Mouse (Mus musculus): Measurements from ENCODE around the gene Cdhr5. TPM values are rescaled to one million over a fixed set of nuclear protein-coding genes. Genes with fewer than 3 reads are reported as not detected.
A peak's percentile ranks its signal among the peaks of the same experiment; 100 is the strongest.

The Cdhr5 gene
- polyA plus RNA-seq, 1 experiment from 2014 or later, result 17.0 TPM

- H3K4me2 ChIP-seq (ENCODE audit: low read depth, low read length), result no peak overlapping the region
- ATAC-seq (ENCODE audit: insufficient read depth, low FRiP score), result no peak
- peaks cover 17% of the 10 kb centered on the region; the same call in 1 of the 2 replicates for H3K36me3 ChIP-seq (ENCODE audit: control insufficient read depth, insufficient read depth, low read length)
- H3K27me3 ChIP-seq (ENCODE audit: control insufficient read depth, insufficient read depth, low read length), result no peaks in the 10 kb centered on the region
- H3K4me3 ChIP-seq (replicated peaks; ENCODE audit: low read length), result no peak overlapping the region
- no peak overlapping the region for H3K27ac ChIP-seq (ENCODE audit: low read length)
- no peaks in the 10 kb centered on the region for H3K9me3 ChIP-seq (replicated peaks; ENCODE audit: control insufficient read depth, low read length)
- H3K4me1 ChIP-seq (ENCODE audit: control insufficient read depth, insufficient read depth, low read length), result no peaks in the 10 kb centered on the region
- no peak overlapping the region for H3K9ac ChIP-seq (ENCODE audit: low read length)
- 94% methylated on average over 9 of the region's 9 CpGs for WGBS
Measured at GRCm38 (mm10) chr7:141301386-141301785, 24.8 kb upstream of the Cdhr5 start.

DNA sequence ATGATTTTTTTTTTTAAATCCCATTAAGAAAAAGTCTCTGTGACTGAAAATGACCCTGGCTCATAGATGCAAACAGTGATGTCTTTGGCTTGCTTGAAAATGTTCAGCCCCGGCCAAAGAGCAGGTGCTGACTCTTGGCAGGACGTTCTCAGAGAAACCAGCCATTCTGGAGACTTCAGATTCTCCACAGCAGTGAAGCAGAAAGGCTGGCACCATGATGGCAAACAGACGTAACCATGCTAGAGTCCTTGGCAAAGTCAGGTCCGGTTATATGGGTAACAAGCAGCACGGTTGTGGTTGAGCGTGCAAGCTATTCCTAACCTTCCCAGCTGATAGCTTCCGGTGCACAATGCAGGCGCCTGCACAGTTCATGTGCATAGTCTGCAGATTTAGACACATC is 22.6 kb upstream of the Cdhr5 start:
- no peak overlapping the region for H3K9ac ChIP-seq (ENCODE audit: low read length)
- no peaks in the 10 kb centered on the region for H3K4me1 ChIP-seq (ENCODE audit: control insufficient read depth, insufficient read depth, low read length)
- WGBS, result 94% methylated on average over 8 of the region's 8 CpGs
- no peak overlapping the region for H3K27ac ChIP-seq (ENCODE audit: low read length)
- no peak overlapping the region for H3K4me2 ChIP-seq (ENCODE audit: low read depth, low read length)
- no peaks in the 10 kb centered on the region for H3K9me3 ChIP-seq (replicated peaks; ENCODE audit: control insufficient read depth, low read length)
- peaks cover 8% of the 10 kb centered on the region; the same call in 1 of the 2 replicates for H3K36me3 ChIP-seq (ENCODE audit: control insufficient read depth, insufficient read depth, low read length)
- no peak for ATAC-seq (ENCODE audit: insufficient read depth, low FRiP score)
- H3K27me3 ChIP-seq (ENCODE audit: control insufficient read depth, insufficient read depth, low read length), result peaks cover 15% of the 10 kb centered on the region
- H3K4me3 ChIP-seq (replicated peaks; ENCODE audit: low read length), result no peak overlapping the region

GRCm38 (mm10) chr7:141297926-141298650 is 21.5 kb upstream of the Cdhr5 start:
- Histone ChIP-seq H3K4me3 (replicated peaks; ENCODE audit: low read length) (no peak overlapping the region), H3K9me3 (replicated peaks; ENCODE audit: control insufficient read depth, low read length) (no peaks in the 10 kb centered on the region), H3K27me3 (ENCODE audit: control insufficient read depth, insufficient read depth, low read length) (peaks cover 26% of the 10 kb centered on the region), H3K36me3 (ENCODE audit: control insufficient read depth, insufficient read depth, low read length) (peaks cover 8% of the 10 kb centered on the region; the same call in 1 of the 2 replicates), H3K27ac (ENCODE audit: low read length) (no peak overlapping the region), H3K4me2 (ENCODE audit: low read depth, low read length) (no peak overlapping the region), H3K9ac (ENCODE audit: low read length) (no peak overlapping the region), H3K4me1 (ENCODE audit: control insufficient read depth, insufficient read depth, low read length) (peaks cover 6% of the 10 kb centered on the region; the same call in 1 of the 2 replicates)
- WGBS, result 68% methylated on average over 3 of the region's 3 CpGs
- ATAC-seq (ENCODE audit: insufficient read depth, low FRiP score), result no peak

- peak overlapping the region; percentile 44 for H3K4me3 ChIP-seq (replicated peaks; ENCODE audit: low read length)
- H3K4me1 ChIP-seq (ENCODE audit: control insufficient read depth, insufficient read depth, low read length), result peaks cover 6% of the 10 kb centered on the region; the same call in 1 of the 2 replicates
- peaks cover 38% of the 10 kb centered on the region for H3K27me3 ChIP-seq (ENCODE audit: control insufficient read depth, insufficient read depth, low read length)
- H3K4me2 ChIP-seq (ENCODE audit: low read depth, low read length), result peak overlapping the region; percentile 66
- 0 out of 2 replicates have a peak, but pooled peaks cover 3% of the 10 kb centered on the region for H3K36me3 ChIP-seq (ENCODE audit: control insufficient read depth, insufficient read depth, low read length)
- ATAC-seq (ENCODE audit: insufficient read depth, low FRiP score), result no peak
- no peaks in the 10 kb centered on the region for H3K9me3 ChIP-seq (replicated peaks; ENCODE audit: control insufficient read depth, low read length)
- peak overlapping the region; percentile 58 for H3K9ac ChIP-seq (ENCODE audit: low read length)
- no peak overlapping the region for H3K27ac ChIP-seq (ENCODE audit: low read length)
- 7% methylated on average over 22 of the region's 22 CpGs for WGBS
Measured at GRCm38 (mm10) chr7:141294479-141294878, 17.9 kb upstream of the Cdhr5 start.

- 1% methylated on average over 53 of the region's 53 CpGs for WGBS
- peak; percentile 6; the same call in 1 of the 2 replicates for ATAC-seq (ENCODE audit: insufficient read depth, low FRiP score)
- Histone ChIP-seq H3K4me3 (replicated peaks; ENCODE audit: low read length) (peak overlapping the region; percentile 44), H3K36me3 (ENCODE audit: control insufficient read depth, insufficient read depth, low read length) (no peaks in the 10 kb centered on the region), H3K27ac (ENCODE audit: low read length) (no peak overlapping the region), H3K9ac (ENCODE audit: low read length) (peak overlapping the region; percentile 58), H3K27me3 (ENCODE audit: control insufficient read depth, insufficient read depth, low read length) (peaks cover 38% of the 10 kb centered on the region), H3K9me3 (replicated peaks; ENCODE audit: control insufficient read depth, low read length) (no peaks in the 10 kb centered on the region), H3K4me2 (ENCODE audit: low read depth, low read length) (peak overlapping the region; percentile 66), H3K4me1 (ENCODE audit: control insufficient read depth, insufficient read depth, low read length) (peaks cover 6% of the 10 kb centered on the region; the same call in 1 of the 2 replicates)
Measured at GRCm38 (mm10) chr7:141293852-141294471, 17.4 kb upstream of the Cdhr5 start.

DNA sequence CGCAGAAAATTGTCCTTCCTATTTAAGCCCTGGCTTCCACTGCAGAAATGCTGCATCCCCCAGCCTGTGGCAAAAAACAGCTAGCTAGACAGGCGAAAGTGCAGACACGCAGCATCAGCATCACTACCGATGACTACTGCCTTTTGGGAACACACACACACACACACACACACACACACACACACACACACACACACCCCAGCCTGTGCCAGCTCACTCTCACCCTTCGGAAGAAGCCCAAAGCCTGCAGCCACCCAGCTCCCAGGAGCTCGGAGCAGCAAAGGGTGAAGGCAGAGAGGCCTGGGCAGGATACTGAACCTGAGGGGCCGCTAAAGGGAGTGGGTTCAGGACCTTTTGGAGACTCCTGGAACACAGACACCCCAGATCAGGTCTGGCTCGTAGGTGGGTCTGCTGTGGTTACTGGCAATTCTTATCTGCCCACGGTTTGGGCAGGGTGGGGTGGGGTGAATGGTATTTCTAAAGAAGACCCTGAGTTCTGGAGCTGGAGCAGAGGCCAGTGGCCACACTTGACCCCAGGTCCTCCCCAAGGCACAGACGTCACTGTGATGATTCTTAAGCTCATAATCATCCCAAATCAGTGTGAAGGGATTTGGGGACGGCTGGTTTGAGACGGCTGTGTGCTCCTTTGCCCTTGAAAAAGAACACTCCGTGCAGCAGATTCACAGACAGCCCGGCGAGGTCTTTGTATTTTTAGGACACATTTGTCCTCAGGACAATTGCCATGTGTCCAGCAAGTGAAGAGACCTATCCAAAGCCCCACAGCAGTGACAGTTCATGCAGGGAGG is 16.2 kb upstream of the Cdhr5 start:
- peaks cover 38% of the 10 kb centered on the region for H3K27me3 ChIP-seq (ENCODE audit: control insufficient read depth, insufficient read depth, low read length)
- 50% methylated on average over 15 of the region's 15 CpGs for WGBS
- no peak overlapping the region for H3K9ac ChIP-seq (ENCODE audit: low read length)
- no peaks in the 10 kb centered on the region for H3K36me3 ChIP-seq (ENCODE audit: control insufficient read depth, insufficient read depth, low read length)
- ATAC-seq (ENCODE audit: insufficient read depth, low FRiP score), result no peak
- H3K4me2 ChIP-seq (ENCODE audit: low read depth, low read length), result peak overlapping the region; percentile 59; the same call in 1 of the 2 replicates
- no peaks in the 10 kb centered on the region for H3K9me3 ChIP-seq (replicated peaks; ENCODE audit: control insufficient read depth, low read length)
- H3K4me1 ChIP-seq (ENCODE audit: control insufficient read depth, insufficient read depth, low read length), result peaks cover 6% of the 10 kb centered on the region; the same call in 1 of the 2 replicates
- H3K27ac ChIP-seq (ENCODE audit: low read length), result no peak overlapping the region
- no peak overlapping the region for H3K4me3 ChIP-seq (replicated peaks; ENCODE audit: low read length)

DNA sequence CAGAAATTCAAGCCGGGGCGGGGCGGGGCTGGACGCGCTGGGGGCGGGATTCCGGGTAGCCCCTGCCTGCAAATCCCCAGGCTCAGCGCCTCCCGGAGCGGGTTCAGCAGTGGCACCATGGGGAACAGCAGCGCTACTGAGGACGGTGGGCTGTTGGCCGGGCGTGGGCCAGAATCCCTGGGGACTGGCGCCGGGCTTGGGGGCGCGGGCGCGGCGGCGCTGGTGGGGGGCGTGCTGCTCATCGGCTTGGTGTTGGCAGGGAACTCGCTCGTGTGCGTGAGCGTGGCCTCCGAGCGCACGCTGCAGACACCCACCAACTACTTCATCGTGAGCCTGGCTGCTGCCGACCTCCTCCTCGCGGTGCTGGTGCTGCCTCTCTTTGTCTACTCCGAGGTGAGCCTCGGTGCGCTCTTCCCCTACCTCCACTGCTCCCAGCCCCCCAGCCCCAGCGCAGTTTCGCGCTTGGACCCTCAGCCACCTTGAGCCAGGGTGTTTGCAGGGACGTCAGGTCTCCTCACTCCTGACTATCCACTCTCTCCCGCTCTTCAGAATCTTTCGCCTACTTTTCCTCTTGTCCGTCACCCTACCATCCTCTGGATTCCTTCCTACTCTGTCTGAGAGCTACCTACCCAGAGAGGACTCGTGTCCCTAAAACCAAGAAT is 15.5 kb upstream of the Cdhr5 start, which contains the start of gene Drd4:
Gene Drd4 (plus strand): TSS at position 86 of the 662 bp plus-strand sequence.
- Histone ChIP-seq H3K4me3 (replicated peaks; ENCODE audit: low read length) (peak within 1 kb of the TSS; percentile 39), H3K9me3 (replicated peaks; ENCODE audit: control insufficient read depth, low read length) (no peaks in the 10 kb centered on the region), H3K36me3 (ENCODE audit: control insufficient read depth, insufficient read depth, low read length) (no peaks in the 10 kb centered on the region), H3K9ac (ENCODE audit: low read length) (peak within 1 kb of the TSS; percentile 58), H3K4me2 (ENCODE audit: low read depth, low read length) (peak within 1 kb of the TSS; percentile 59), H3K27ac (ENCODE audit: low read length) (no peak within 1 kb of the TSS), H3K27me3 (ENCODE audit: control insufficient read depth, insufficient read depth, low read length) (peaks cover 38% of the 10 kb centered on the region), H3K4me1 (ENCODE audit: control insufficient read depth, insufficient read depth, low read length) (peaks cover 6% of the 10 kb centered on the region; the same call in 1 of the 2 replicates)
- WGBS, result 3% methylated on average over 46 of the region's 46 CpGs
- peak; percentile 26; the same call in 1 of the 2 replicates for ATAC-seq (ENCODE audit: insufficient read depth, low FRiP score)

GRCm38 (mm10) chr7:141288042-141288441 is 11.5 kb upstream of the Cdhr5 start:
- 79% methylated on average over 3 of the region's 3 CpGs for WGBS
- H3K4me1 ChIP-seq (ENCODE audit: control insufficient read depth, insufficient read depth, low read length), result no peaks in the 10 kb centered on the region
- no peaks in the 10 kb centered on the region for H3K9me3 ChIP-seq (replicated peaks; ENCODE audit: control insufficient read depth, low read length)
- H3K36me3 ChIP-seq (ENCODE audit: control insufficient read depth, insufficient read depth, low read length), result no peaks in the 10 kb centered on the region
- H3K4me3 ChIP-seq (replicated peaks; ENCODE audit: low read length), result no peak overlapping the region
- no peak overlapping the region for H3K9ac ChIP-seq (ENCODE audit: low read length)
- no peak for ATAC-seq (ENCODE audit: insufficient read depth, low FRiP score)
- peaks cover 12% of the 10 kb centered on the region for H3K27me3 ChIP-seq (ENCODE audit: control insufficient read depth, insufficient read depth, low read length)
- H3K27ac ChIP-seq (ENCODE audit: low read length), result no peak overlapping the region
- no peak overlapping the region for H3K4me2 ChIP-seq (ENCODE audit: low read depth, low read length)

Data from stomach, embryonic 16.5 days (tissue).